Mouse (Mus musculus): ENCODE measurements around the gene Ubxn10.

The Ubxn10 gene

DNA sequence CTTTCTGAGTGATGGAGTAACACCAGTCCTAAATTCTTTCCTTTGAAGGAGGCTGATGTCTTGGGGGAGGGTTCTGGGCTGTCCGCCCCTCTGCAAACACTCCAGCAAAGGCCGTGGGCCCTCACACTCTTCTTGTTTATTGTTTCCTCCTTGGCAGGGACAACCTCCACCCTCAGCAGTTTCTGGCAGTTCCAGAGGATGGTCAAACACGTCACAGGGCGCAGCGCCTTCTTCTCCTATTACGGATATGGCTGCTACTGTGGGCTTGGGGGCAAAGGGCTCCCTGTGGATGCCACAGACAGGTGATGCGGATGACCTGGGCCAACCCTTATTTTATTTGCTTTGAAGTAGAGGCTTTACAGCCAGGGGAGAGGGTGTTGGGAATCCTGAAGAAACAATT is 2.9 kb downstream of the Ubxn10 start:
- DNase-seq (ENCODE audit: low spot score) = no peak

GRCm38 (mm10) chr4:138729018-138729703 is 7.8 kb downstream of the Ubxn10 start:
- DNase-seq (ENCODE audit: low spot score) = no peak

DNA sequence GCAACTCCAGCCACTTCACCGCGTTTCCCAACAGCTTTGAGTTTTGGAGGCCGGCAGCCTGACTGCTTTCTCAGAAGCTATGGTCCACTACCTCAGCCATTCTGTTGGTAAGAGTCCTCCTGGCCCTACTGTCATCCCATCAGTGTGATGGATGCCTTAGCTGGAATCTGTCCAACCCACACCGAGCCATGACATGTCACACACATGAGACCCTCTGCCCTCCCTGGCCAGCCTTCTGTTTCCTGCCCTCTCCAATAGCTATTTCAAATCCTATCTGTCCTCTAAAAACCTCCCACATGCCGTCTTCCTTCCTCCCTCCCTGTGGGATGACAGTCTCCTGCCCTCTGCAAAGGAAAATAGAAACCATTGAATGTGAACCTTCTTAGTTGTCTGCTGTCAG is 11.2 kb downstream of the Ubxn10 start:
- DNase-seq (ENCODE audit: low spot score) = no peak

- no peak for DNase-seq (ENCODE audit: low spot score)
These were observed 11.9 kb downstream of the Ubxn10 start for GRCm38 (mm10) chr4:138725127-138725461.

GRCm38 (mm10) chr4:138724354-138725126 is 12.4 kb downstream of the Ubxn10 start, which contains the start of gene Pla2g2c:
Pla2g2c (plus strand) TSS chr4:138724792.
- DNase-seq (ENCODE audit: low spot score) = no peak

DNA sequence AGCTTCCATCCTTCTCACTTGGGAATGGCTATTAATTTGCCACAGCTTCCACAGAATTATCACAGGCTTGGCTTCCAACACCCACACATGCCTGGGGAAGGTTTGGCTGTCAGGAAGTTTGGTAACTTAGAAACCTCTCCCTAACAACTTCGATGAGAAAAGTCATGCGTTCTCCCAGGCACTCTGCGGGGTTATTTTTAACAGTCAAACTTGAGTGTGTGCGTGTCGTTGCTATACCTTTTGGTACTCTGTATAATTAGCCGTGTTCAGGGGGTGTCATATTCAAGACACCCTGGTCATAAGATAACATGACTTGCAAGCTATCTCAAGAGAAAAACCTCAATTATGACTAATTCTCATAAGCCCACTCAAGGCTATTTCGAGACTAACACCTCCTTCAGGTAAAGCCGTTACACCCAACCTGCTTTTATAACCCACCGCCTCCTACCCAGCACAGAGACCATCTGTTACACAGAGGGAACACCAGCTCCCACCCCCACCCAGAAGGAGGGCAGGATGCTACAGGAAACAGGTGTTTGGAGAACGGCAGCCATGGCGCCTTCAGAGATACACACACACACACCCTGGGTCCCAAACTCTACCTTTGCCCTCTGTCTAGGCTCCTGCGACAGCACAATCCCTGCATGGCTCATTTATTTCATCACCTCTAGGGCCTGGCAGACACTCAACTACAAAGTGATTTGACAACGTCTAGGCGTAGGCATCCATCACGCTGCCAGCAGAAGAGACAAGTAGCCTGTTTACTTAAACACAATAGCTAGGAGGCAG is 13.3 kb downstream of the Ubxn10 start:
- no peak for DNase-seq (ENCODE audit: low spot score)

GRCm38 (mm10) chr4:138719264-138719596 is 17.7 kb downstream of the Ubxn10 start:
- no peak for DNase-seq (ENCODE audit: low spot score)

- DNase-seq (ENCODE audit: low spot score) = no peak
These were observed 18.2 kb downstream of the Ubxn10 start for GRCm38 (mm10) chr4:138718586-138719263.

DNA sequence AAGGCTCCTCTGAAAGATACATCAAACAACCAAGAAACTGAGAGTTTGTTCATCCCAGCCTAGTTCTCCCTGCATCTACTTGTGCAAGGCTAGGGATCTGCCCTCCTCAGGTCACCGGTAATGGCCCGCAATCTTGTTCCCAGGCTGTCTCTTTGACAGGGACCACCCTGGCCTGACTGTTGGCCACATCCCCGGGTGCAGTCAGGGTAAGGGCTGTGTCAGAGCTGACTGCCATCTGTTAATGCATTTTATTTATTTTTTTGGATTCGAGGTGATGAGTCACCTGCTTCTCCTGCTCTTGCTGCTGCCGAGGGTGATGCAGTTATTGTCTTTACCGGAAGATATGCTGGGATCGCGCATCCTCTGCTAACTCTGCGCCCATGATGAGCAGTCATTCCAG is 20.3 kb downstream of the Ubxn10 start:
- DNase-seq (ENCODE audit: low spot score) = no peak

DNA sequence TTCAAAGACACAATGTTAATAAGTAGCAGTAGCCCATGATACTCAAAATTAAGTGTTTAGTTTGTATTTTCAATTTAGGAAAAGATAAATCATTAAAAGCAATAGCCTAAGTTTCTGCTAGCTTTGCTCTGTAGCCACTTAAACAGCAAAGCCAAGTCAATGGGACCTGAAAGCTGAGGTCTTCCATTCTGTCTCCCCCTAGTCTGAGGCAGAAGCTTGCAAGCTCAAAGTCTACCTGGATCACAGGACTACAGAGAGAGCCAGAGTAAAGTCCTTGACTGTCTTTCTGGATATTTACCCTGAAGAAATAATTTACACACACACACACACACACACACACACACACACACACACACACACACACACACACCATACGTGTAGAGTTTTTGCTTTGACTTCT is 22.8 kb downstream of the Ubxn10 start:
- DNase-seq (ENCODE audit: low spot score) = no peak

GRCm38 (mm10) chr4:138712621-138713020 is 24.3 kb downstream of the Ubxn10 start:
- DNase-seq (ENCODE audit: low spot score) = no peak

- no peak for DNase-seq (ENCODE audit: low spot score)
These were observed 24.9 kb downstream of the Ubxn10 start for GRCm38 (mm10) chr4:138712096-138712495.

- no peak for DNase-seq (ENCODE audit: low spot score)
These were observed 25.7 kb downstream of the Ubxn10 start for GRCm38 (mm10) chr4:138711051-138711820.

- DNase-seq (ENCODE audit: low spot score) = no peak
These were observed 26.3 kb downstream of the Ubxn10 start for GRCm38 (mm10) chr4:138710633-138711032.

GRCm38 (mm10) chr4:138709944-138710343 is 27.0 kb downstream of the Ubxn10 start:
- DNase-seq (ENCODE audit: low spot score) = no peak

GRCm38 (mm10) chr4:138709246-138709645 is 27.7 kb downstream of the Ubxn10 start:
- no peak for DNase-seq (ENCODE audit: low spot score)

- no peak for DNase-seq (ENCODE audit: low spot score)
These were observed 28.3 kb downstream of the Ubxn10 start for GRCm38 (mm10) chr4:138708636-138709035.

DNA sequence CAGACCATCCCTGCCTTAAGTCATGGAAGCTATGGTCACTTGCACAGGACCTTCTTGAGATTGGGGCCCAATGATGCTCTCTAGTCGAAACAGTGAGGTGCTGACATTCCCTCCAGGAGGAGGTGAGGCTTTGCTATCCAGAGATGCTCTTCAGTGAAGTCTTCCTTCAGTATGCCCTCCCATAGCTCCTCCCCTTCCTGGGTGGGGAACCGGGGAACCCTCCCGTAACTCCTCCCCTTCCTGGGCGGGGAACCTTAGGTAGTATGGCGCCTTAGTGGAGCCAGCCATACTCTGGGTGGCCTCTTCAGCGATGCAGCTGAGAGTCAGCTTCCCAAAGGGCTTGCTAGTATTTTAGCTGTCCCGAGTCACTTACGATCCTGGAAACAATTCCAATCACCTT is 30.3 kb downstream of the Ubxn10 start:
- no peak for DNase-seq (ENCODE audit: low spot score)

DNA sequence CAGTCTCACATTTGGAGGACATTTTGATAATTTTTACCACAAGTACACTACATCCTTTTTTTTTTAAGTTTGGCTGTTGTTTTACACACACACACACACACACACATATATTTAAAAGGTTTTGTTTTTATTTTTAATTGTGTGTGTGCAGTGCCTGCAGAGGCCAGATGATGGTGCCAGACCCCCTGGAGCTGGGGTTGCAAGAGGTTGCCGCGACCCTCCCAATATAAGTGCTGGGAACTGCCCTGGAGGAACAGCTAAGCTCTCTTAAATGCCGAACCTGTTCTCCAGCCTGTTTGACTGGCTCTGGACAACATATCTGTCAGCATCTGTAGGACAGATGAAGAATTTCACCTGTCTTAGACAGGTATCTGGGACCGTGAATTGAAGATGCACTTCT is 32.8 kb downstream of the Ubxn10 start:
- DNase-seq (ENCODE audit: low spot score) = no peak

DNA sequence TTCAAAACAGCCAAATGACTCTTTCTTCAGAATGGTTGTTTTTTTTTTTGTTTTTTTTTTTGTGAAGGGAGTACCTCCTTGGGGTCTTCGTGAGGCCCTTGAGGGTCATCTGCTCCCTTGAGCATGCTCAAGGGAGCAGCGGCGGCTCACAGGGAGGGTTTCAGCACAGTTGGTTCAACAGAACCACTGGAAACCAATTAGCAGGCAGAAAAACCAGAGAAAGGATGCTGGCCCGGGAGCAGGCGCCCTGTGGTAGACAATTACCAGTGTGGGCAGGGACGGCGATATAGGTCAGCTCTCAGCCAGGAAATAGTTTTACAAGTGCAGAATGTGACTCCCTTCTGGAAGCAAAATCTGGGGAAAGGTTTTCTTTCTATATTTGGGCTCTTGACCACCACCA is 33.4 kb downstream of the Ubxn10 start:
- no peak for DNase-seq (ENCODE audit: low spot score)

- DNase-seq (ENCODE audit: low spot score) = no peak
These were observed 34.4 kb downstream of the Ubxn10 start for GRCm38 (mm10) chr4:138702528-138702927.

DNA sequence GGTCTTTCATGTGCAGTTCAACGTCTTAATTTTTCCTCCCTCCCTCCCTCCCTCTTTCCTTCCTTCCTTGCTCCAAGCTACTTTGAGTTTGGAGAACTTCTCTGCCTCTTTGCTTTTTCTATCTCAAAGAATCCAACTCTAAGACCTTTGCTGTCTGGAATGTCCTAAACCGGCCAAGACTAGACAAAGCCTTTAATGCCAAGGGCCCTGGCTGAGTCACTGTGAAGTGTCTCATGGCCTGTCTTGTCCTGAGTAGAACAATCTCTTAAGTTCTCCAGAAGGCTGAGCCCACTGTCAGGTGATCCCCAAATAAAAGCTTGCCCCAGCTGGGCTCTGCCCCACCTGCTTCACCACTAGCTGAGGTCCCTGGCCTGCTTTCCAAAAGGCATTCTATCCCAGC is 34.9 kb downstream of the Ubxn10 start:
- DNase-seq (ENCODE audit: low spot score) = no peak

All from c-Kit-positive CD71-positive TER-119-positive erythroid progenitor cells, embryonic 14.5 days (primary cell).